Mouse (Mus musculus) heart, adult 18-20 months (tissue): Measurements from ENCODE around the gene Gpr18. TPM values are rescaled to one million over a fixed set of nuclear protein-coding genes. Genes with fewer than 3 reads are reported as not detected.
"Not testable (repeated sequence)": the region's sequence is repeated elsewhere in the genome, so short reads cannot be mapped to it uniquely, and the experiment has no call there.

Experiments used
- DNase-seq, 2 experiments: peaks; one replicate each; pipeline ENCODE4 v3.0.0; 2021 to 2022; ENCODE audit warnings: mixed read lengths in 1 of 2
- total RNA-seq, 2 experiments: library from RNA; stranded (reverse); gene quantifications; 2 replicates each; pipeline ENCODE4 v1.2.3; 2021

Gene Gpr18
- total RNA-seq, 2 experiments from 2014 or later = 0.22 to 1.8 TPM

GRCm38 (mm10) chr14:121893747-121894146 lies 21.8 kb downstream of the Gpr18 start:
- no peak for DNase-seq

DNA sequence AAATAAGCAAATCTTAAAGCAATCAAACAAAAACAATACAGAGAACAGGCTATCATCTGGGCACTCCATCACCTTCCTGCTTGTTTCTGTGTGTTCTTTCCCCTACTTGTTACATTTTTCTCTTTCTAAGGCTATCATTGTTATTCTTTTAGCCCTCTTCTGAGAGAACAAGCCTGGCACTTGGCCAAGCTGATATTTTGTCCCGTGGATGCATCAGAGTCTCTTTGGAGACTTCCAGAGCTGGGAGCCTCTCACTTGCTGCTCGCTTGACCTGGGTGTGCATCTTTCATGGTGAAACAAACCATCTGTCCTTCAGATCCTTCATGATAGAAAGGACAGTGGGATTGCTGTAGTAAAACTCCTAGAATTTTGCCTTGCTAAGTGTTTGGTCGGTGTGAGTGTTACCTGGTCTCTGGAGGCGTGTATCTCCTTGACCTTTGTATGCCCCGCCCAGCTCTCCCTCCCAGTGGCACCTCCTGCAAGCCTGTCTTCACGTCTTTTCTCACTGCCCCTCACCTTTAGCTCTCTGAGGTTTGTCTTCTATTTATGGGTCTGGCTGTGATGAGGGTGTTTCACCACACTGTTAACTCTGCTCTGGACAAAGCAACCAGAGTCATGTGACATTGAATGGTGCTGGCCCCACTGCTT lies 31.3 kb downstream of the Gpr18 start:
- DNase-seq = peak in 1 of 2 experiments; percentile 20

DNA sequence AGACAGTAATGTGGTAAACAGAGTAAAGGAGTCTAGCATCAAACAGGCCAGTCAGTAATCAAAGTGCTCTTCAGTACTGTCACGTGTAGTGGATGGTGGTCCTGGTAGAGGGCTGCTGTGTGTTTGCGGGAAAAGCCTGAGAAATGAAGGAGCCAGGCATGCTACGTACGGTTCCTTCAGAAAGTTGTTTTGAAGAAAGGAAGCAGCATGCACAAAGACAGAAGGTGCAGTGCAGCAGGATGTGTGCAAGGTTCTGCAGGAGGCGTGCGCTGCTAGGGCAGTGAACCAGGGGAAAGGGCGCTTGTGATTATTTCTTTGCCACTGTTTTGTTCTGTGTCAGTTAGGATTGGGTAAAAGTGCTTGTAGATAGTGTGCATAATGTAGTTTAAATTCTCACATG lies 34.4 kb downstream of the Gpr18 start:
- no peak for DNase-seq

GRCm38 (mm10) chr14:121879266-121879840 lies 36.2 kb downstream of the Gpr18 start:
- DNase-seq = no peak

DNA sequence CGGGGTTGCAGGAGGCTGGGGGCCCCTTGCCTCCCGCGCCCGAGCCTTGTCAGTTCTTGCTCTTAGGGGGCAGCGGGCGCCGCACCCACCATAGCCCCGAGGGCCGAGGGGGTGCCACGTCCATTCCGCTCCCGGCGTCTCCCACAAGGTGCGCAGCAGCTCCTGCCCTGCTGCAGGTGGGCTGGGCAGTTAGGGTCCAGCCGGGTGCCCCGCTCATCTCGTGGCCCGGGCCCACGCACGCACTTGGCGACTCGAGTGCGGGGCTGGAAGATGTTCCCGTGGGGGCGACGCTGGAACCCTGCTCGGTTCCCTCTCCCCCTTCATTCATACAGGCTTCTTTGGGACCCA lies 36.7 kb downstream of the Gpr18 start:
- no peak for DNase-seq

DNA sequence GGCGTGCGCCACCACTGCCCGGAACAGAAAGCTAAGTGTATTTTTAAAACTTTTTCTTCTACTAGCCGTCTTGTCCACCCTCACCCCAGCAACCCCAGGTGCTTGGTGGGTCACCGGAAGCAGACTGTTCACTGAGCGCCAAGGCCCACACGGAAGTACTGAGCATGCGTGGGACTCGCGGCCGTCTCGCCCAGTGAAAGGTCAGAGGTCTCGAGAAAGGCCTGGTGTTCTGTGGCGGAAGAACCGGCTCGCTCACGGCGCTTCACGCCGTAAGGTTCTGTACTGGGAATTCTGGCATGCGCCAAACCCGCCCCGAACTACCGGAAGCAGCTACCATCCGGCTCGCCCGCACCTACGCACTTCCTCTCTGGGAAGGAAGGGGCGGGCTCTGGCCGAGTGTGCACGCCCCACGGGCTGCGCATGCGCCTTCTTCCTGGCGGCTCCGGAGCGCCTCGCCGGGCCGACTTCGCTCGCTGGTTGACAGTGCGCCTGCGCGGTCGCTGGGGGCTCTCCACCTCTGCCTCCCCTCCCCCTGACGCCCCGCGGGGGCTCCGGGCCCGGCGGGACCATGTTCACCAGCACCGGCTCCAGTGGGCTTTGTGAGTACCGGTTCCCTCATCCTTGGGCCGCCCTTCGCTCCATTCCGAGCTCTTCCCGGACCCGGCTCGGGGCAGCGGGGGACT lies 37.3 kb downstream of the Gpr18 start, which contains the start of gene Ubac2:
Gene Ubac2 (plus strand): TSS at position 445 of the 683 bp plus-strand sequence.
- DNase-seq = peak; percentile 98 to 99

- no peak for DNase-seq
Measured at GRCm38 (mm10) chr14:121877640-121878039, 37.9 kb downstream of the Gpr18 start.

GRCm38 (mm10) chr14:121876860-121877259 lies 38.7 kb downstream of the Gpr18 start:
- DNase-seq = no peak

DNA sequence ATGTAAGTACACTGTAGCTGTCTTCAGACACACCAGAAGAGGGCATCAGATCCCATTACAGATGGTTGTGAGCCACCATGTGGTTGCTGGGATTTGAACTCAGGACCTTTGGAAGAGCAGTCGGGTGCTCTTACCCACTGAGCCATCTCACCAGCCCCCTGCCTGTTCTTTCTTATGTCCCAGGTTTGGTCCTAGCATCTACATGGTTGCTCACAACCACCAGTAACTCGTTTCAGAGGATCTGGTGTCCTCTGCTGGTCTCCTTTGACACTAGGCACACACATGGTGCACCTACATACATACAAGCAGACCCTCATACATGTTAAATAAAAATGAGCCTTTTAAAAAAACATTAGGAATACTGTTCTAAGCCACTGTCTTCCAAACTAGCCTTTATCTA lies 39.4 kb downstream of the Gpr18 start:
- DNase-seq = not testable (repeated sequence)

- no peak for DNase-seq
Measured at GRCm38 (mm10) chr14:121873646-121874045, 41.9 kb downstream of the Gpr18 start.

DNA sequence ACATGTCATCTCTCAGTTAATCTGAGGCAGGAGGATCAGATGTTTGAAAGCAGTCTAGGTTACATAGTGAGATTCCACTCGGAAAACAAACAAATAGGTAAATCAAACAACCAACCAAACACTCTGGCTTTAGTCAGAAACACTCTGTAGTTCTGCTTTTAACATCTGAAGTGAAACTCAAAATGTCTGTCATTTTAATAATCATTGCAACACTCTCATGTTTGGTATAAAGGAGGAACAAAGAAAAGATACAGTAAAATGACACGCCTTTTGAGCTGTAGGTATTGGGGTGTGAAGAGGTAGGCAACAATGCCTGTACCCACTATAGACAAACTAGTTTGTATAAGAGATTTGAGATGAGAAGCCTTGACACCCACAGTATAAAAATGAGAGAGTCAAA lies 42.4 kb downstream of the Gpr18 start:
- no peak for DNase-seq

- DNase-seq = no peak
Measured at GRCm38 (mm10) chr14:121872760-121873159, 42.8 kb downstream of the Gpr18 start.

DNA sequence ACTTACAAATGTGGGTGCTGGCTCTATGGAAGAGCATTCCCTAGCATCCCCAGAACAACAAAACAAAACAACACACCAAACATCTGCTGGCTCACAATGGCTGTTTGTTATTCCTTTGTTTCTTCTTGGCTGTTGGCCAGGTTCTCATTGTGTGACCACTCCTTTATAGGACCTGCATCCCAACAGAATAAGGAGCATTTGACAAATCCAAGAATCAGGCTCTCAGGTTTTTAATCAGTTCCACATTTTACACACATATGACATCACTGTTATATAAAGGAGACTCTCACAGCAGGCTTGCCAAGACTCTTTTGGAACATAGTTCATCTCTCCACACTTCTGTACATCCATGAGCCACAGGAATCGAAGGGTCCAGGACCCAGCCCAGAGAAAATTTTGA lies 46.5 kb downstream of the Gpr18 start:
- DNase-seq = no peak

GRCm38 (mm10) chr14:121866574-121866973 lies 49.0 kb downstream of the Gpr18 start:
- DNase-seq = no peak

DNA sequence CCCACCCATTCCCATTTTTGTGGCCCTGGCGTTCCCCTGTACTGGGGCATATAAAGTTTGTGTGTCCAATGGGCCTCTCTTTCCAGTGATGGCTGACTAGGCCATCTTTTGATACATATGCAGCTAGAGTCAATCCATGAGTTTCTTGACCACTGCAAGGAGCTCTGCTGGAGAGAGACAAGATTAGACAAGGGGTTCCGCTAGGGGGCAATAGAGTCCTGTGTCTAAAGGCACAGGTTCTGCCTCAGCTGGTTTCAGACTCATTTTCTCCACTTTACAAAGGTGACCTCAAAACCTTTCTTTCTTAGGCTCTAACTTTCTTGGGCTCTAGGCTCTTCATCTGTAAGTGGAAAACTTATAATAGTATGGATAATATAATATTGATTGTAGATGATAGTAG lies 50.4 kb downstream of the Gpr18 start:
- peak; percentile 67 to 87 for DNase-seq

Other genes starting within 250 kb of the Gpr18 start
- gene Dock9, start 117.9 kb downstream of the Gpr18 start, total RNA-seq = 10 to 100 TPM; 21.6 to 27.8 TPM
- gene Ubac2, start 37.2 kb downstream of the Gpr18 start, total RNA-seq = 10 to 100 TPM; 28.9 to 31.0 TPM
- 1 to 10 TPM in 1 of 2 experiments, under 1 TPM in 1; 0.62 to 1.8 TPM for gene Gpr183, start 49.4 kb upstream of the Gpr18 start, total RNA-seq
- gene Timm8a2, start 118.9 kb upstream of the Gpr18 start, total RNA-seq = not detected
- 100 to 1,000 TPM; 130 to 139 TPM for gene Tm9sf2, start 191.3 kb upstream of the Gpr18 start, total RNA-seq